Mouse (Mus musculus) limb, embryonic 10.5 days (tissue): ENCODE measurements at regions not wholly inside any gene's neighbourhood (a gene's known extent, or its start where the extent isn't known, plus 50 kb on each side); places are given as distances from the start of the nearest gene placed in this dataset.
A peak's percentile ranks its signal among the peaks of the same experiment; 100 is the strongest.

Experiments
- DNase-seq: peaks from one replicate; pipeline ENCODE4 v3.0.0-alpha.2; 2017; ENCODE audit warnings: low spot score
- H3K27ac ChIP-seq: fragments of 300-500 bp; sonication (generic); 2 replicates; pipeline ENCODE4 v1.5.1; 2016; ENCODE audit warnings: mild to moderate bottlenecking
- H3K27me3 ChIP-seq: fragments of 300-500 bp; sonication (generic); 2 replicates; pipeline ENCODE4 v1.6.1; 2016; ENCODE audit warnings: low read depth, mild to moderate bottlenecking; ENCODE audit not compliant: poor library complexity, severe bottlenecking
- H3K36me3 ChIP-seq: fragments of 300-500 bp; sonication (generic); 2 replicates; pipeline ENCODE4 v1.6.1; 2016; ENCODE audit warnings: mild to moderate bottlenecking, moderate library complexity
- H3K4me1 ChIP-seq: fragments of 300-500 bp; sonication (generic); 2 replicates; pipeline ENCODE4 v1.6.1; 2016
- H3K4me3 ChIP-seq: fragments of 300-500 bp; sonication (generic); 2 replicates; pipeline ENCODE4 v1.5.1; 2016; ENCODE audit warnings: mild to moderate bottlenecking, moderate library complexity
- H3K9me3 ChIP-seq: fragments of 300-500 bp; sonication (generic); replicated peaks from 2 replicates; pipeline ENCODE4 v1.6.1; 2016; ENCODE audit warnings: mild to moderate bottlenecking
- WGBS: fragments of 180-500 bp; shearing (Covaris S2); methylation state at CpG from one replicate; pipeline ENCODE4 v1.1.7; 2016; 5-methylcytosine and 5-hydroxymethylcytosine counted together

DNA sequence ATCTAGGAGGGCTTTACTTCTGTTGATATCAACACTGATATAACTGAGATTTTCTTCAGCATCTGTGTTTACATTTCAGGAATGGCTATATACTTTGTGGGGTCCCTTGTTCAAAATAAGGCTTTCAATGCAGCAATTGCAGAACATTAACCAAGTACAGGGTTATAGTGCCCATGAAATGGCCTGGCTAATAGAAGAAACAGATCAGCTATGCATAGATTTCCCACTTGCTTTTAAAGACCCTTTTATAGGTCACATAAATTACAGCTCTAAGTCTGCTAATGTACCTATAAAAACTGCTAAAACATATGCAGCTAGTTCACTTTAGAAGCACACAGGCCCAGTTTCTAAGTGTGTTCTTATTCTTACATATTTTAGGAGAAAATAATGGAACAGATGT, 472.1 kb downstream of the Nup35 start:
- H3K27ac ChIP-seq = no peak overlapping the region
- H3K36me3 ChIP-seq = no peaks in the 10 kb centered on the region
- peaks cover 3% of the 10 kb centered on the region; the same call in 1 of the 2 replicates for H3K4me1 ChIP-seq
- no peak for DNase-seq
- H3K4me3 ChIP-seq = no peak overlapping the region
- no peaks in the 10 kb centered on the region for H3K9me3 ChIP-seq
- no peaks in the 10 kb centered on the region for H3K27me3 ChIP-seq

DNA sequence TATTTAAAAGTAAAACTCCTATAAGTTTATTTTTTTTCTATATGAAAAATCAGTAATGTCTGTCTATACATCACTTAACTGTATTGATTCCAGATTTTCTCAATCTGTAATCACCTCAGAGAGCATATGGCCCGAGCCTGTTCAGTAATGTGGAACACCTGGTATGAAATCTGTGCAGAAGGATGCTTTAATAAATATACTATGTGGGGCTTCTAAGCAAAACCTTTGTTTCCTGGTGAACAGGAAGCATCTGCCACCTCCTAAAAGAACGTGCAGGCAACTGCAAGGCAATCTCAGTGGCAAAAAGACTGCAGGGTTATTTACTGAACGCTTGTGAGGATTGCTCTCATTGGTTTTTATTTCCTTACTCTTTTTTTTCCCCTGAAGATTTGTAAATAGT, 488.8 kb downstream of the Nup35 start:
- H3K4me1 ChIP-seq = peaks cover 20% of the 10 kb centered on the region
- peak overlapping the region; percentile 78 for H3K27ac ChIP-seq
- no peaks in the 10 kb centered on the region for H3K36me3 ChIP-seq
- no peaks in the 10 kb centered on the region for H3K9me3 ChIP-seq
- H3K27me3 ChIP-seq = no peaks in the 10 kb centered on the region
- peak; percentile 41 for DNase-seq
- WGBS = 21% methylated on average over 3 of the region's 3 CpGs
- no peak overlapping the region for H3K4me3 ChIP-seq

DNA sequence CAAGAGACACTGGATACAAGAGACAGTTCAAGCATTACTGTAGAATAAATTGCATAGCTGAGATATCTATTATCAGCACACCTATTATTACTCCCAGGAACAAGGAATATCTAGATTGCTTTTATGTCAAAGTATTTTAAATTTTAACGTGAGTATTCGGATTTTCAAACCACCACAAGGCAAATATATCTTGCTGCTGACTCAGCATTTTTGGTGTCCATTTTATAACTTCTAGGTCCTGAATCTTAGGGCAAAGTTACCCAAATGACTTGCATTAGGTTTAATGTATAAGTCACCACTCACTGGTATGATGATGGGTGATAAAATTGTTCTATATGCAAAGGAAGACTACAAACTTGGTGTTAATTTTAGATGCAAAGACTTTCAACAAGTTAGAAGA, 501.7 kb downstream of the Nup35 start:
- no peak for DNase-seq
- H3K4me1 ChIP-seq = peaks cover 9% of the 10 kb centered on the region; the same call in 1 of the 2 replicates
- 88% methylated on average over 2 of the region's 2 CpGs for WGBS
- H3K36me3 ChIP-seq = no peaks in the 10 kb centered on the region
- H3K27ac ChIP-seq = no peak overlapping the region
- no peaks in the 10 kb centered on the region for H3K27me3 ChIP-seq
- no peaks in the 10 kb centered on the region for H3K9me3 ChIP-seq
- H3K4me3 ChIP-seq = no peak overlapping the region

DNA sequence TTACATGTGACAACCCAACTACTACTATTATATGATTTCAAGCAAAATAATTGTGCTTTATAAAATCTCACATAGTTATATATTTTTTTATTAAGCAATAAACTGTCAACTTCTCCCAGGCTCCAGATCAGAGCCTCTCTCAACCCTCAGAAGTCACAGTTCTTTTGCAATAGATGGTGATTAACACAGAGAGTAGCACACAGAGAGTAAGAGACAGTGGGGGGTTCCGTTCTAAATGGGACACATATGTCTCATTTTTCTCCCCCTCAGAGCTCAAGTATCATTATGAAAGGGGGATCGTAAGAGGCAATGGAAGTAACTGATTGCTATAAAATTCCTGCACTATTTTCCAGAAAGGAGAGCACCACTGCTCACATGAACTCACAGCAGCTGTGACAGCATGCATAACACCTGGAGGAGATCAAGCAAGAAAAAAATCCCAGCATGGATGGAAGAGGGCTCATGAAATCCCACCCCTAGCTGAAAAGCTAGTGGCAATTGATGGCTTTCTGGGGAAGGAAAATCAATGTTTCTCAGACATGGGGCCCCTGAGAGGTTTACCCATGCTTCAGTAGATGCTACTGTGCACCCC, 503.5 kb downstream of the Nup35 start:
- H3K4me1 ChIP-seq = peaks cover 8% of the 10 kb centered on the region; the same call in 1 of the 2 replicates
- no peaks in the 10 kb centered on the region for H3K36me3 ChIP-seq
- H3K9me3 ChIP-seq = no peaks in the 10 kb centered on the region
- WGBS = 53% methylated on average over 2 of the region's 2 CpGs
- no peaks in the 10 kb centered on the region for H3K27me3 ChIP-seq
- H3K27ac ChIP-seq = no peak overlapping the region
- H3K4me3 ChIP-seq = no peak overlapping the region
- DNase-seq = no peak

DNA sequence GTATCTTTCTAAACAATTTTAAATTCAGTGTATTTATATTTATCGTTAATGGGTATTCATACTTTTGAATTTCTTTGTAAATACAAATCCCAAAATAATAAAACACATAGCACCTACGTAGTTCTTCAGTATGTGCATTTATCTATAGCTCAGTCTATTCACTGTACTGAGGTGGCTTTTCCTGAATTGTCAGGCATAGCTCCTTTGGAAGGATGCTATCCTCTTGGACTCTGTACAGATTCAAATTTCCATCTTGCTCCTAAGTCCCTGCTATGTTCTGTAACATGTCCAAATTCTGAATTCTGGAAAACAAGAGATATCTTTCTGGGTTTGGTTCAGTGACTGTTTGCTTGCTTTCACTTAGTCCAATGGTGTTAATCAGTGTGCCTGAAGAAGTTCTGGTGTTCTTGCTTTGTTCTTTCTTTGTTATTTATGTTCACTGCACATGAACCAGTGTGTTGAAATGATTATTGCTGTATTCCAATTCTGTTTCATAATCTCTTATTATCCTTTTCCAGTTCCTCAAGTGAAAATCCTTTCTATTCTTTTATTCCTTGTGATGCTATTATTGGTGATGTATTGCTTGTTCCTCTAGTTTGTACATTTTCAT, 519.5 kb downstream of the Nup35 start:
- H3K4me3 ChIP-seq = no peak overlapping the region
- DNase-seq = no peak
- H3K9me3 ChIP-seq = no peaks in the 10 kb centered on the region
- no peaks in the 10 kb centered on the region for H3K27me3 ChIP-seq
- H3K4me1 ChIP-seq = peaks cover 15% of the 10 kb centered on the region
- 87% methylated on average over 2 of the region's 2 CpGs for WGBS
- peak overlapping the region; percentile 50; the same call in 1 of the 2 replicates for H3K27ac ChIP-seq
- H3K36me3 ChIP-seq = no peaks in the 10 kb centered on the region

DNA sequence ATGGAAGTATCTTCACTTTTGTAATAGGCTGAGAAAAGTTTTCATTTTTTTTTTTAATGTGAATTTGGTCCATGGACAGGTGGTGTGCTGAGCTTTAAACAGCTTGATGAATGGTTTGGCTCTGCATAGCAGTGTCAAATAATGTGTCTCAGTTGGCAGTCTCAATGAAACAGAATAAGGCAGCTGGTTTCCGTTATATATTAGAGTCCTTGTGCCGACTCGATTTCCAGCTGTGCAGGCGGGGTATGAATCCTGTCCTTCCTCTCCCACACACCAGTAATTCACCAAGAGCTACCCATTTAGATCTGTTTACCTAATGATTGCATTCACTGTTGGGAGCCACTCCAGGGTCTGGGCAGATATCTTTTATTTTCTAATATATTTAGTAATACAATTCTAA, 526.6 kb downstream of the Nup35 start:
- Histone ChIP-seq H3K36me3 (no peaks in the 10 kb centered on the region), H3K27me3 (no peaks in the 10 kb centered on the region), H3K27ac (no peak overlapping the region), H3K4me1 (peaks cover 22% of the 10 kb centered on the region), H3K9me3 (no peaks in the 10 kb centered on the region), H3K4me3 (no peak overlapping the region)
- peak; percentile 59 for DNase-seq
- 25% methylated on average over 4 of the region's 4 CpGs for WGBS

DNA sequence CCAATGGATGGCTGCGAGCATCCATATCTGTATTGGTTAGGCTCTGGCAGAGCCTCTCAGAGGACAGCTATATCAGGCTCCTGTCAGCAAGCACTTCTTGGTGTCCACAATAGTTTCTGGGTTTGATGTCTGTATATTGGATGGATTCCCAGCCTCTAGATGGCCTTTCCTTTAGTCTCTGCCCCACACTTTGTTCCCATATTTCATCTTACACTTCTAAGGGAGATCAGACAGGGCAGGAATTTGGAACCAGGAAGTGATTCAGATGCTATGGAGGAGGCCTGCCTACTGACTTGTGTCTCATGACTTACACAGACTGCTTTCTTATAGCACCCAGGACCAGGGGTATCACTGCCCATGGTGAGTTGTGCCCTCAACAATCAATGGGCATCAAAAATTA, 529.4 kb downstream of the Nup35 start:
- no peak for DNase-seq
- Histone ChIP-seq H3K9me3 (no peaks in the 10 kb centered on the region), H3K27me3 (no peaks in the 10 kb centered on the region), H3K27ac (no peak overlapping the region), H3K36me3 (no peaks in the 10 kb centered on the region), H3K4me1 (peaks cover 22% of the 10 kb centered on the region), H3K4me3 (no peak overlapping the region)
- 96% methylated on average over 1 of the region's 1 CpGs for WGBS

DNA sequence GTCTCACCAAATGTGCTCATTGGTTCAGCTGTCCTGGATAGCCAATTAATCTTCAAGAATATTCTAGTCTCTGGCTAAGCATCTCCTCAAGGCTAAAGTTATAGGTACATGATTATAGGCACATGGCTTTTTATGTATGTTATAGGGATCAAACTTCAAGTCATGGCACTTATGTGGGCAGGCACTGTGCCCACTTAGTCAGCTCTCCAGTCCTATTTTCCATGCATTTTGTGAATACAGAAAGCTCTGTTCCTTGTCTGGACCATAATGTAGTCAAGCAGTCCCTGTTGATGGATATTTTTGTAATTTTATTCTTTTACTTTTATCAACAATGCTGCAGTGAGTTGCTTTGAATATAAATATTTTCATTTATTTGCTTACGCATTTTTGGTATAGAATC, 531.1 kb downstream of the Nup35 start:
- DNase-seq = no peak
- Histone ChIP-seq H3K4me3 (no peak overlapping the region), H3K4me1 (peaks cover 12% of the 10 kb centered on the region), H3K27ac (no peak overlapping the region), H3K27me3 (no peaks in the 10 kb centered on the region), H3K9me3 (no peaks in the 10 kb centered on the region), H3K36me3 (no peaks in the 10 kb centered on the region)
- 92% methylated on average over 1 of the region's 1 CpGs for WGBS

DNA sequence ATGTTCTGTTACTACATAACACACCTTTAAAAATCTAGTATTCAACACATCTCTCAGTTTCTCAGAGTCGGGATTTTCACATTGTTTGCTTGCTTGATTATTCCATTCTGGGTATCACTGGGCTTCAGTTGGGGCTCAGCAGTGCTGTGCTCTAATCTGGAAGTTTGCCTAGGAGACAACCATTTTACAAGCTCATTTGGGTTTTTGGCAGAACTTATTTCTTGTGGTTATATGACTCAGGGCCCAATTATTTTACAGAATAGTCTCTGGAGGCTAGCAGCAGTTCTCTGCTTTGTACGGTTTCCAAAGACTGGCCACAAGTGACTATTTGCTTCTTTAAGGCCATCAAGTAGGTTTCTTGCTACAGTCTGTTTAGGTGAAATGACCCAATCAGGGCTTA, 565.4 kb downstream of the Nup35 start:
- H3K27ac ChIP-seq = no peak overlapping the region
- no peaks in the 10 kb centered on the region for H3K27me3 ChIP-seq
- 93% methylated on average over 2 of the region's 2 CpGs for WGBS
- no peak overlapping the region for H3K4me3 ChIP-seq
- no peaks in the 10 kb centered on the region for H3K9me3 ChIP-seq
- no peak for DNase-seq
- H3K4me1 ChIP-seq = no peaks in the 10 kb centered on the region
- no peaks in the 10 kb centered on the region for H3K36me3 ChIP-seq

DNA sequence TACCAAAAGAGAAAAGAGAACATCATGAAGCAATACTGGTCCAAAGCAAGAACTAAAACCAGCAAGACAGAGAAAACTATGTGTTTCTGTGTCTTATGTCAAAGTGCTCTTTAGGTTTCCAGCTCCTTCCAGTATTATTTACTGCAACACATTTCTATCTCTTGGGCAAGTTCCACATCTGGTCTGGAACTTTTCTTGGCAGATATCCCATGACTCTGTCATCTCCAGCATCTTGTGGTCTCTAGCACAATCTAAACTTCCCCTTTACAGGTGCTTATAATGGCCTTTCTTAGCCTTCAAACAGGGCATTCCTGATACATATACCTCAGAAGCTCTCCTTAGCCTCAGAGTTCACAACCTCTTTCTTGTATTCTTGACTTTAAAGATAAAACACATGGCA, 568.9 kb downstream of the Nup35 start:
- Histone ChIP-seq H3K4me3 (no peak overlapping the region), H3K36me3 (no peaks in the 10 kb centered on the region), H3K9me3 (no peaks in the 10 kb centered on the region), H3K27me3 (no peaks in the 10 kb centered on the region), H3K4me1 (no peaks in the 10 kb centered on the region), H3K27ac (no peak overlapping the region)
- no peak for DNase-seq

DNA sequence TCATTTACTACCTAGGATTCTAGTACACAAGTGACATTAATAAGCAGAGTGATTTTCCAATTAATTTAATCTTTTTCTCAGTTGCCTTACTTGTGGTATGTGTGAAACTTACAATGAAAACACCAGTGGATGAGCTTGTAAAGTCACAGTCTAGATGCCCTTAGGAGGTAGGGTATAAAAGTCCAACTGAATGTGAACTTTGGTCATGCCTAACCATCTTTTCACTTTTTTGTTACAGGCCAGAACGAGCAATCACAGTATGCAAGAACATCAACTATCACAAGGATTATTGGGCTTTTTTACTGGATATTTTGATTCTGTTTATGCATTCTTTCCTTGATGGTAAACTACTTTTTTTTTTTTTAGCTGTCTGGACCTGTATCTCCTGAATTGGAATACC, 573.8 kb downstream of the Nup35 start:
- H3K27ac ChIP-seq = no peak overlapping the region
- H3K4me3 ChIP-seq = no peak overlapping the region
- H3K36me3 ChIP-seq = no peaks in the 10 kb centered on the region
- no peak for DNase-seq
- H3K27me3 ChIP-seq = no peaks in the 10 kb centered on the region
- 90% methylated on average over 1 of the region's 1 CpGs for WGBS
- H3K9me3 ChIP-seq = no peaks in the 10 kb centered on the region
- no peaks in the 10 kb centered on the region for H3K4me1 ChIP-seq

DNA sequence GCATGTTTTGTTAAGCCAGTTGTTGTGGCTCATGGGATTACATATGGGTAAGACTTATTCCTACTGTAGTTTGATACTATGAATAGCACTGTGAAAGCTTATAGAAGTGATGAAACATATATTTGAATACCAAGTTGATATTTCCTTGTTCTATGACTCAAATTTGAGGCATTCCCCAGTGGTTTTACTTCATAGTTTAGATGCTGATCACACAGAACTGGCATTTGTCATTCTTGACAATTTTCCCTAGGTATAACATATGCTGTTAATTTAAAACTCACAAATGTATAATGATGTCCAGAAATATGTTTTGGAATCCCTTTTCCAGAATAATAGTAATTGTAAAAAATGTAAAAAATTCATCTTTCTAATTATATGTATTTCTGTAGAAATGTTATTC, 583.5 kb downstream of the Nup35 start:
- Histone ChIP-seq H3K27me3 (no peaks in the 10 kb centered on the region), H3K27ac (no peak overlapping the region), H3K4me1 (no peaks in the 10 kb centered on the region), H3K36me3 (no peaks in the 10 kb centered on the region), H3K4me3 (no peak overlapping the region), H3K9me3 (no peaks in the 10 kb centered on the region)
- DNase-seq = no peak
